Mouse (Mus musculus) NIH3T3 (cell line): ENCODE measurements around the gene Cd8b1.
"Not testable (repeated sequence)": the region's sequence is repeated elsewhere in the genome, so short reads cannot be mapped to it uniquely, and the experiment has no call there.

Experiments
- DNase-seq: peaks from one replicate; pipeline ENCODE4 v3.0.0-alpha.2; 2012; ENCODE audit warnings: low read depth

The Cd8b1 gene

GRCm38 (mm10) chr6:71322491-71322921, at the start of gene Cd8b1:
TSS of gene Cd8b1 (plus strand) at chr6:71322788.
- no peak for DNase-seq

- DNase-seq: no peak
These were observed 48.9 kb upstream of the Cd8b1 start for GRCm38 (mm10) chr6:71273715-71274114.

GRCm38 (mm10) chr6:71274621-71275020, 48.0 kb upstream of the Cd8b1 start:
- no peak for DNase-seq

- peak; percentile 78 for DNase-seq
These were observed 43.2 kb upstream of the Cd8b1 start for GRCm38 (mm10) chr6:71279418-71279817.

- DNase-seq: no peak
These were observed 29.1 kb upstream of the Cd8b1 start for GRCm38 (mm10) chr6:71293509-71293908.

DNA sequence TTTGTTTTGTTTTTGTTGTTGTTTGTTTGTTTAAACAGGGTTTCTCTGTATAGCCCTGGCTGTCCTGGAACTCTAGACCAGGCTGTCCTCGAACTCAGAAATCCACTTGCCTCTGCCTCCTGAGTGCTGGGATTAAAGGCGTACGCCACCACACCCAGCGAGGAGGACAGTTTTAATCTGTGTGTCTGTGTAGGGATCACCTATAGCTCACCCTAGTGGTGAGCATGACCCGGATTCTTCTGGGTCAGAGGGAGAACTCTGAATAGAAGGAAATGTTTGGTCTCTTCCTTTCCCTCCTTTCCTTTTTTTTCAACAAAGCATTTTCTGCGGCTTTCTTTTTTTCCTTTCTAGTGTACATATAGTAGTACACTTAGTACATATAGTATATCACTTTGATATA, 27.3 kb upstream of the Cd8b1 start:
- no peak for DNase-seq

DNA sequence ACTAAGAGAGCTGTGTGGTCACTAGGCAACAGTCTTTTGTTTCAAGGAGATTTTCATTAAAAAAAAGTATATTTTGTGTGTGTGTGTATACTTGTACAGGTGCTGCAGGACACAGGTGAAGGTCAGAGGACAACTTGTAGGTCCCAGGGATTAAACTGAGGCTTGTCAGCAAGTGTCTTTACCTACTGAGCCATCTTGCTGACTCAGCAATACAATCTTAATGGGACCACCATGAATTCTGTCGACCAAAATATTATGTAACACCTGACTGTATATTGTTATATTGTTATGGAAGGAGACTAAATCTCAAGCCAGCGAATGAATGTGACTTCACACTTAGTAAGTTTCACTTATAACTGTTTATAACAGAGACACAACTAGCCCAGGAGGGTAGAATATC, 24.5 kb upstream of the Cd8b1 start:
- no peak for DNase-seq

GRCm38 (mm10) chr6:71298751-71299150, 23.8 kb upstream of the Cd8b1 start:
- peak; percentile 68 for DNase-seq

DNA sequence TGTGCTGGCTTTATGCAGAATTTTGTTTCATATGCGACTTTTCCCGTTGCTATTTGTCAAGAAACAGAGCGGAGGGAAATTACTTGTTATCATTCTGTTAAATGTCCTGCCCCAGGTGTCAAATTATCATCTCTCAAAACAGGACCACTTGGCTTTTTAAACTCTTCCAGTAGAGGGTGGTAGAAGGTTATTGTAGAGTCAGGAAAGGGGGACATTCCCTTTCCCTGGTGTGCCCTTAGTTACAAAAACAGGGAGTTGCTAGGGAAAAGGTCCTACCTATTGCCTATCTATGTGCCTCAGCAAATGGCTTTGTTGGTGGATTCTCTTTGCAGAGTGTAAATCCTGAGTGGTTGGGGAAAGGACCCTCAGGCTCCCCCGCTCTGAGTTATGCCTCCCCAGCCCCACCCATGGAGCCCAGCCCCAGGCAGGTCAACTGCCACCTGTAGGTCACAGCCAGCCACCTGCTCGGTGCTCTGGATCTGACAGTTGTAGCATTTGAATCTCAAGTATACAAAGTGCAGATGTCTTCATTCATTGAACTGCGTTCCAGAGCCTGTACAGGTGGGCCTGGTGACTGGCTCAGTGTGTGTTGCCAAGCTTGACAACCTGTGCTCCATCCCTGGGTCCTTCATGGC, 20.4 kb upstream of the Cd8b1 start:
- peak; percentile 21 for DNase-seq

DNA sequence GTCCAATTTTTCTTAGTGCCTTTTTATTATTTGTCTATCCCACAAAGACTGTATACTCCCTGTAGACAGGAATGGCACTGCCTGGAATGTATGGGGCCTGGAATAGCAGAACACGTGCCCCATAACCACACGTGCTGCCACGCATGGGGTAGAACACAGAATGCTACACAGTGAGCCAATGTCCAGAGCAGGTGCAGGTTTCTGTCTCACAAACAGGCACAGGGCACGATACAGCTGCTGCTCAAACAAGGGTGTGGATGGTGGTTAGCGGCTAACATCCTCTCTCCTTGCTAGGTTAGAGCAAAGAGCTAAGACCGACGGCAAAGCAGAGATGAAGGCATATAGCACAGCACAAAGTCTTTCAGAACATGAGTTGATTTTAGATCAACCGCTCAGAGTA, 15.1 kb upstream of the Cd8b1 start:
- no peak for DNase-seq

- DNase-seq: no peak
These were observed 733 bp upstream of the Cd8b1 start, which contains the start of gene Smyd1 for GRCm38 (mm10) chr6:71321826-71322283. TSS of gene Smyd1 (minus strand) at chr6:71322233.

- DNase-seq: no peak
These were observed 2.2 kb downstream of the Cd8b1 start for GRCm38 (mm10) chr6:71324816-71325215.

DNA sequence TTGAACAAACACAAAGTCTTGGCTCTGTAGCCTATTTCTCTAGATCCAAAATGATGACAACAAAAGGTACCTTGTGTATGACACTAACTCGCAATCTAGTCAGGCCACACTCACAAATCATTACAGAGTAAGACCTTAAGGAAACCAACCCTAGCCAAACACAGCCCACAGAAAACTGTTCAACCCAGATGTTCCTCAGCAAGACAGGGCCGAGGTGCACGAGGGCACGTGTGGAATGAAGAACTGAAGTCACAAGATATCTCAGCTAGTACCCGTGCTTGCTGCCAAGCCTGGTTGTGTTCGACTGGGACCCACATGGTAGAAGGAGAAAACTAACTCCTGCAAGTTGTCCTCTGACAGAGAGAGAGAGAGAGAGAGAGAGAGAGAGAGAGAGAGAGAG, 7.3 kb downstream of the Cd8b1 start:
- DNase-seq: no peak

- no peak for DNase-seq
These were observed 7.9 kb downstream of the Cd8b1 start for GRCm38 (mm10) chr6:71330486-71330885.

GRCm38 (mm10) chr6:71331491-71331890, 8.9 kb downstream of the Cd8b1 start:
- not testable (repeated sequence) for DNase-seq

DNA sequence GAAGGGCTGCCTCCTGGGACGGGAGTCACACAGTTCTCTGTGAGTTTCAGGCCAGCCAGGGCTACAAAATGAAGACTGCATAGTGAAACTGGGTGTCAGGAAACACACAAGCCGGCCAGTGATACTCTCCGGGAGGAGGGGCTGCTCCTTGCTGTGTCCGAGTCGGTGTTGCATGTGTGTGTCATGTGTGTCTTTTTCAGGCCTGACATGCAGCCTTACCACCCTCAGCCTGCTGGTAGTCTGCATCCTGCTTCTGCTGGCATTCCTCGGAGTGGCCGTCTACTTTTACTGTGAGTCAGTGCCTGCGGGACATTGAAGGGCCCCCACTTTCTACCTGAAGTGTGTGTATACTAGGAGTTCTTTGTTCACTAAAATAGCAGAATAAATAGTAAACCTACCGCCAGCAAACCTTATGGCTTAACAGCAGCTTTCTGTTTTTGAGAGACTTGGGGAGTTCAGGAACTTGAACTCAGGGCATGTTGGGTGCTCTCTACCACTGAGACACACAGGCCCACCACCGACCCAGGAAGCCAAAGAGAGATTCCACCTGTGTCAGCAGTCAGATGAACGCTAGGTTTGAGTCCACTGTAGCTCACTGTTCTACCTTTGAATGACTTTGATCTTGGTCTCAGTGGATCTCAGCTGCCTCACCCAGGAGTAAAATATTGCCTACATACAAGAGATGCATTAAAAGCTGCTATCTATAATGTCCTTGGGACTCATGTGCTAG, 9.8 kb downstream of the Cd8b1 start:
- no peak for DNase-seq

GRCm38 (mm10) chr6:71333031-71333430, 10.4 kb downstream of the Cd8b1 start:
- no peak for DNase-seq

- no peak for DNase-seq
These were observed 11.1 kb downstream of the Cd8b1 start for GRCm38 (mm10) chr6:71333578-71334273.

- no peak for DNase-seq
These were observed 15.1 kb downstream of the Cd8b1 start for GRCm38 (mm10) chr6:71337666-71338065.

DNA sequence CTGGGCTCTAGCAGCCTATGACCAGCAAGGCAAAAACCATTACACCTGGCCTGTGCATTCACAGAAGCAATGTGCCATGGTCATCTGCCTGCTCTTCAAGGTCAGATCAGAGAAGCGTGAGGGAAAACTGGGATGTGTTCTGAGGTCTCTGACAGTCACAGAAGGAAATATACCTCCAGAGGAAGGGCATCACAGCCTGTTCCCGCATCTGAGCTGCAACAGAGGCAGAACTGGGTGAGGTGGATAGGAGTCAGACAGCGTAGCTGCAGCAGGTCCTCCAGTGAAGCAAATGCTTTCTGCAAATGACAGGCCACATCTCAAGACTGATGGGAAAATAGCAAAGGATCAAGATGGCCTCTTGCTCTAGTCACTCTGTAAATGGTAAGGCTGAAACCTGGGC, 16.4 kb downstream of the Cd8b1 start:
- no peak for DNase-seq

GRCm38 (mm10) chr6:71339351-71339750, 16.8 kb downstream of the Cd8b1 start:
- DNase-seq: no peak

DNA sequence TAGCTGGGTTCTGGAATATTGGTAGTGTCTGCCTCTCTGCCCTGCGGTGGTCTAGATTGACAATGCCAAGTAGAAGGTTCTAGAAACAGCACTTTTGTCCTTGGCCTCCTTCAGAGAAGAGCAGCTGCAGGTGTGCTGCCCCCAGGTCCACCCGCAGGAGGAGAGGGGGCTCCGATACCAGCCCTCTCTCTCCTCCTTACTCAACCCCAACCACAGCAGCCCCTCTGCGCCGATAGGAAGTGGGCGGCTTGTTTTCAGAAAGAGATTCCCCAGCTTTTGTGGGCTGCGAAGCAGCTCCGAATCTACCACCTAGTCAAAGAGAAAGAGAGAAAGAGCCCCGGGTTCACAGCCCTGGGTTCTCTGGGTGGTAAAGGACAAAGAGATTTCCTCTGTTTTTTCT, 18.6 kb downstream of the Cd8b1 start:
- no peak for DNase-seq

DNA sequence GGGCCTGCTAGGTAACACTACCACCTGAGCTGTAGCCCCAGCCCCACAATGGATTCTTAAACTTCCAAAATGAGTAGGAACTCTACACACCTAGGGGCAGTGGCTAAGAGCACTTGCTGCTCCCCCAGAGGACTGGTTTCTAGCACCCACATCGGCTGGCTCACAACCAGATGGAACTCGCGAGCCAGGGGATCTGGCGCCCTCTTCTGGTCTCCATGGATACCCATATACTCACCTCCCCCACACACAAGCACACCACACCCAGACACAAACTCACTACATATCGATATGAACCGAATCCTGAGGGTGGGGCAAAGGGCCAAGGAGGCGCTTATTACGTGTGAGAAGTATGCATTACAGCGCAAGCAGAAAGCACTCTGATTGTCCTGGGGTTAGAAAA, 25.4 kb downstream of the Cd8b1 start:
- DNase-seq: no peak
